Mouse (Mus musculus) neural tube, embryonic 12.5 days (tissue): ENCODE results near the gene Kcnn3. TPM values are rescaled to one million over a fixed set of nuclear protein-coding genes. Genes with fewer than 3 reads are reported as not detected.

Source experiments
- ATAC-seq: fragments of 200-750 bp; cut with Nextera tagmentation; 2 replicates; pipeline ENCODE4 v1.8.0; 2017; ENCODE audit warnings: low read depth, mild to moderate bottlenecking, moderate TSS enrichment, moderate library complexity; ENCODE audit not compliant: low FRiP score
- H3K27ac ChIP-seq: fragments of 300-500 bp; sonication (generic); 2 replicates; pipeline ENCODE4 v1.5.1; 2016
- H3K27me3 ChIP-seq: fragments of 300-500 bp; sonication (generic); replicated peaks from 2 replicates; pipeline ENCODE4 v1.6.1; 2016; ENCODE audit warnings: mild to moderate bottlenecking
- H3K36me3 ChIP-seq: fragments of 300-500 bp; sonication (generic); 2 replicates; pipeline ENCODE4 v1.6.1; 2016; ENCODE audit warnings: mild to moderate bottlenecking
- H3K4me1 ChIP-seq: fragments of 300-500 bp; sonication (generic); 2 replicates; pipeline ENCODE4 v1.6.1; 2016
- H3K4me2 ChIP-seq: fragments of 300-500 bp; sonication (generic); replicated peaks from 2 replicates; pipeline ENCODE4 v1.6.1; 2016; ENCODE audit warnings: mild to moderate bottlenecking
- H3K4me3 ChIP-seq: fragments of 300-500 bp; sonication (generic); 2 replicates; pipeline ENCODE4 v1.5.1; 2016
- H3K9ac ChIP-seq: fragments of 300-500 bp; sonication (generic); 2 replicates; pipeline ENCODE4 v1.6.1; 2016; ENCODE audit warnings: mild to moderate bottlenecking
- H3K9me3 ChIP-seq: fragments of 300-500 bp; sonication (generic); 2 replicates; pipeline ENCODE4 v1.6.1; 2016; ENCODE audit warnings: mild to moderate bottlenecking
- WGBS: fragments of 180-500 bp; shearing (Covaris S2); methylation state at CpG from one replicate; pipeline ENCODE4 v1.1.7; 2016; 5-methylcytosine and 5-hydroxymethylcytosine counted together
- polyA plus RNA-seq: library from polyadenylated mRNA; unstranded; fragments of >200 nt; fragmentation: Nextera tagmentation; extraction: Ambion mirVana; gene quantifications from 2 replicates; pipeline ENCODE4 v1.2.1, GENCODE M21; 2016

Kcnn3 gene
- polyA plus RNA-seq, 1 experiment from 2014 or later, result 3.4 TPM

DNA sequence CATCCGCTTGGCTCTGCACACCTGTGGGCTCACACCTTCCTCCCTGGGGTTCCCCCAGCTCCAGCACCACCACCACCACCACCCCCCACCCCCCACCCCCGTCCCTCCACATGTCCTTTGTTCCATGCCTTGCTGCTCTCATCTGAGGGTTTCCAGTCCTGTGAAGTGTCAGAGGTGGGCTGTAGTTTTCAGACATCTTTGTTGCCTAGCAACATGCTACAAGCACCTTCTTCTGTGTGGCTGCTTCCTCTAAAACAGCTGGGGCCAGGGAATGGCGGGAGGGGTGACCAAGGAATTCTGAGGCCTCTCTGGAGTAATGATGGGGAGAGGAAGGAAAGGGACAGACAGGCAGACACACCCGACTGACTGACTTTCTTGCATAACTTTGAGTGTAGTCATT lies 106.6 kb downstream of the Kcnn3 start:
- Histone ChIP-seq H3K36me3 (no peaks in the 10 kb centered on the region), H3K27me3 (no peaks in the 10 kb centered on the region), H3K9me3 (no peaks in the 10 kb centered on the region), H3K4me2 (no peak overlapping the region), H3K9ac (no peak overlapping the region), H3K4me3 (no peak overlapping the region), H3K27ac (no peak overlapping the region), H3K4me1 (peaks cover 32% of the 10 kb centered on the region)
- 54% methylated on average over 4 of the region's 4 CpGs for WGBS
- ATAC-seq, result no peak

GRCm38 (mm10) chr3:89629811-89630210 lies 109.8 kb downstream of the Kcnn3 start:
- Histone ChIP-seq H3K9ac (no peak overlapping the region), H3K27me3 (no peaks in the 10 kb centered on the region), H3K36me3 (no peaks in the 10 kb centered on the region), H3K27ac (no peak overlapping the region), H3K9me3 (no peaks in the 10 kb centered on the region), H3K4me2 (no peak overlapping the region), H3K4me3 (no peak overlapping the region), H3K4me1 (peaks cover 15% of the 10 kb centered on the region; the same call in 1 of the 2 replicates)
- ATAC-seq, result no peak
- WGBS, result 83% methylated on average over 3 of the region's 3 CpGs

DNA sequence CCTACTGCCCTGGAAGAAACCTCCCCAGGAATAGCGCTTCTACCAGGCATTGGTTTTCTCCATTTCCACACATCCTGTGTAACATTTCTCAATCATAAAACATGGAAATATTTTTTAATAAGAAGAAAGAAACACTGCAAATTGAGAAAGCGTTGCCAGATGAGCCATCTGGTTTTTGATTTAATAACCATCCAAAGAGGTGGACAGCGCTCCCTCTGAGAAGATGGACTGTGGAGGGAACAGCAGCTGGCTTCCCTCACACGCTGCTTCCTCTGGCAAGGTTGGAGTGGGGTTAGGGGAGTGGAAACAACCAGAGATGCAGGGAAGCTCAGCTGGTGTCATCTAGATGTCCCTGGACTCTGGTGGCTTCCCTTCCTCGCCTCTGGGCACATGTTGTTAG lies 111.8 kb downstream of the Kcnn3 start:
- Histone ChIP-seq H3K27ac (no peak overlapping the region), H3K4me2 (no peak overlapping the region), H3K4me1 (0 out of 2 replicates have a peak, but pooled peaks cover 8% of the 10 kb centered on the region), H3K9me3 (no peaks in the 10 kb centered on the region), H3K9ac (no peak overlapping the region), H3K4me3 (no peak overlapping the region), H3K36me3 (no peaks in the 10 kb centered on the region), H3K27me3 (no peaks in the 10 kb centered on the region)
- WGBS, result 86% methylated on average over 5 of the region's 5 CpGs
- ATAC-seq, result no peak

GRCm38 (mm10) chr3:89633531-89633930 lies 113.6 kb downstream of the Kcnn3 start:
- 81% methylated on average over 6 of the region's 6 CpGs for WGBS
- no peak overlapping the region for H3K4me2 ChIP-seq

GRCm38 (mm10) chr3:89633941-89634340 lies 114.0 kb downstream of the Kcnn3 start:
- no peaks in the 10 kb centered on the region for H3K36me3 ChIP-seq
- WGBS, result 91% methylated on average over 6 of the region's 6 CpGs
- no peak overlapping the region for H3K27ac ChIP-seq
- H3K4me3 ChIP-seq, result no peak overlapping the region
- H3K9me3 ChIP-seq, result no peaks in the 10 kb centered on the region
- 0 out of 2 replicates have a peak, but pooled peaks cover 6% of the 10 kb centered on the region for H3K4me1 ChIP-seq
- H3K9ac ChIP-seq, result no peak overlapping the region
- no peak overlapping the region for H3K4me2 ChIP-seq
- ATAC-seq, result no peak
- no peaks in the 10 kb centered on the region for H3K27me3 ChIP-seq

More at GRCm38 (mm10) chr3:89633531-89633930, 113.6 kb downstream of the Kcnn3 start:
- Histone ChIP-seq H3K27ac (no peak overlapping the region), H3K4me3 (no peak overlapping the region), H3K27me3 (no peaks in the 10 kb centered on the region), H3K4me1 (0 out of 2 replicates have a peak, but pooled peaks cover 6% of the 10 kb centered on the region), H3K36me3 (no peaks in the 10 kb centered on the region), H3K9ac (no peak overlapping the region), H3K9me3 (no peaks in the 10 kb centered on the region)
- ATAC-seq, result no peak

DNA sequence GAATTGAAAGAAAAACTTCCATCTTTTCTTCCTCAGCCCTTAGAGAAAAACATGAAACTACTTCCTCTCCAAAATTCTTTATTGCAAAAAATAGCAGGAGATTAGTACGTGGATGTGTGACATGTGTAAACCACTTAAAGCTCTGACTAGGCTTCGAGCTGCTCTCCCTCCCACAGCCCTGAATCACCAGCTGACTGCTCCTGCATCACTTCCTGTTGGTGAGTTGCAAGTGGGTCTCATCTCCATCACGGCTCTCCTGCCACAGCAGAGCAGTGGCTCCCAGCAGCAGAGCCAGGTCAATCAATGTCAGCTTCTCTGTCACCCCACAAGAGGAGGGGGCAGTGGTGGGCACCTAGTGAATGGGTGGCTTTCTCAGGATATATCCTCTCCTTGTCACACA lies 120.8 kb downstream of the Kcnn3 start:
- no peak overlapping the region for H3K27ac ChIP-seq
- H3K27me3 ChIP-seq, result peaks cover 31% of the 10 kb centered on the region
- H3K4me2 ChIP-seq, result no peak overlapping the region
- 67% methylated on average over 3 of the region's 3 CpGs for WGBS
- 0 out of 2 replicates have a peak, but pooled peaks cover 1% of the 10 kb centered on the region for H3K4me1 ChIP-seq
- H3K4me3 ChIP-seq, result no peak overlapping the region
- ATAC-seq, result no peak
- H3K9me3 ChIP-seq, result no peaks in the 10 kb centered on the region
- H3K36me3 ChIP-seq, result no peaks in the 10 kb centered on the region
- H3K9ac ChIP-seq, result no peak overlapping the region

DNA sequence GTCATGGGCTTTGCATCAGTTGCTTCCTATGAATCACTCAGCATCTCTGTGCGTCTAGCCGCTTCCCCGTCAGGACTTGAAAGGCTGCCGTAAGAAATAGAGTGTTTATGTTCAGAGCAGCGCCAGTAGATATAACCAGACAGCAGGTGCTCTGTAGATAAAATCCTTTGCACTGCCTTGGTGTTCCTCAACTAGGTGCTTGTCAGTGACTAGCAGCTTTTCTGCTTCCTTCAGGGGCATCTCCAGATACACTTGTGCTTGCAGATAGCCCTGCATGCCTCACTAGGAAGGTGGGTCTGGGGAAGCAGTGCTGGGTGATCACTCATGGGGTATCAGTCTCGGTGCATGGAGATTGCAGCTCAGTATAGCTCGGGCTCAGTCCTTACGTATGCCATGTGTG lies 123.4 kb downstream of the Kcnn3 start:
- peaks cover 27% of the 10 kb centered on the region for H3K4me1 ChIP-seq
- peaks cover 35% of the 10 kb centered on the region for H3K27me3 ChIP-seq
- H3K4me2 ChIP-seq, result no peak overlapping the region
- ATAC-seq, result no peak
- no peaks in the 10 kb centered on the region for H3K9me3 ChIP-seq
- no peak overlapping the region for H3K27ac ChIP-seq
- H3K9ac ChIP-seq, result no peak overlapping the region
- H3K4me3 ChIP-seq, result no peak overlapping the region
- WGBS, result 76% methylated on average over 8 of the region's 8 CpGs
- no peaks in the 10 kb centered on the region for H3K36me3 ChIP-seq

DNA sequence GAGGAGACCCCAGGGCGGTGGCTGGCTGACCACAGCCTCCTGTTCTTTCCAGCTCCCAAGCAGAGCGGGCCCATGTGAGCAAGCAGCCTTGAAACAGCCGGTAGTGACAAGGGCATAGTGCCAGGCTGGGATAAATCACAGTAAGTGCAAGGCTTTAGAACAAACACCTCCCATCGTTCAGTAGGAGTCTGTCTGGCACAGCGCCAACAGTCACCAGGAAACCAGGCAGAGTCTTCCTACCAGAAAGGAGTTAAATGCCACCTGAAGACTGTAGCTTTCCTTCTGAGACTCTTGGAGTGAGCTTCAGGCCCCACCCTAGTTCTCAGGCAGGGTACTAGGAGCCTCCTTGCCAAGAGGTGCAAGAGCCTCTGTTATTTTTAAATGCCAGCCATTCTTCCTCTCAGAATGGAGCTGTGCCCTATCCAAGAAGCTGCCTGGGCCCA lies 126.9 kb downstream of the Kcnn3 start:
- Histone ChIP-seq H3K36me3 (no peaks in the 10 kb centered on the region), H3K9me3 (no peaks in the 10 kb centered on the region), H3K4me3 (no peak overlapping the region), H3K4me1 (peaks cover 27% of the 10 kb centered on the region), H3K27me3 (peaks cover 54% of the 10 kb centered on the region), H3K9ac (no peak overlapping the region), H3K27ac (peak overlapping the region; percentile 44), H3K4me2 (peak overlapping the region; percentile 12; the same call in 1 of the 2 replicates)
- 31% methylated on average over 5 of the region's 5 CpGs for WGBS
- ATAC-seq, result peak; percentile 74

DNA sequence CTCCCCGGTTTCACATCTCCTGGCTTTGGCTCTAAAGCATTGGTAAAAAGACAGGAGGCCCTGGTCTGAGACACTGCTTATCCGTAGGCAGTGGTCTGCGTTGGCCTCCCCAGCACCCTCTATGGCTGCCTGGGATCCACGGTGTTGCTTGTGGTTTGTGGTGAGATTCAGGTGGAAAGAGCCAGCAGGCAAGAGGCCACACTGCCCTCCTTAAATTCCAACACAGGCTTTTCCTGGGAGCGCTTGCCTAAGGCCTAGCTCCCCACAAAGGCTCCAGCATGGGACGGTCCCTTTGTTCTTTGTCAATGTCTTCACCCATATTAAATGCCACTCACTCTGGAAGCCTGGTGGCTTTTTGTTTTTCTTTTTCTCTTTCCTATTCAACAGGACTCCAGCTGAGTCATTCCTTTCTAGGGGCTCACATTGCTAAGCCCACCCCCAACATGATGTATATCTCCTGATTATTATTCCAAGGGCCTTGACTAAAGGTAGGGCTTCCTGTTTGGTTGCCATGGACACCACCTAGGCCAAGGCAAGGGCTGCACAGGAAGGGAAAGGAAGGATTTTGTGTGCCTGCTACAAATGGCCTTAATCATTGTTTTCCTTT lies 127.4 kb downstream of the Kcnn3 start:
- H3K27ac ChIP-seq, result peak overlapping the region; percentile 44
- H3K9me3 ChIP-seq, result no peaks in the 10 kb centered on the region
- H3K27me3 ChIP-seq, result peaks cover 51% of the 10 kb centered on the region
- H3K4me2 ChIP-seq, result peak overlapping the region; percentile 12; the same call in 1 of the 2 replicates
- 26% methylated on average over 6 of the region's 6 CpGs for WGBS
- no peaks in the 10 kb centered on the region for H3K36me3 ChIP-seq
- peak; percentile 92 for ATAC-seq
- no peak overlapping the region for H3K9ac ChIP-seq
- peaks cover 30% of the 10 kb centered on the region for H3K4me1 ChIP-seq
- no peak overlapping the region for H3K4me3 ChIP-seq

DNA sequence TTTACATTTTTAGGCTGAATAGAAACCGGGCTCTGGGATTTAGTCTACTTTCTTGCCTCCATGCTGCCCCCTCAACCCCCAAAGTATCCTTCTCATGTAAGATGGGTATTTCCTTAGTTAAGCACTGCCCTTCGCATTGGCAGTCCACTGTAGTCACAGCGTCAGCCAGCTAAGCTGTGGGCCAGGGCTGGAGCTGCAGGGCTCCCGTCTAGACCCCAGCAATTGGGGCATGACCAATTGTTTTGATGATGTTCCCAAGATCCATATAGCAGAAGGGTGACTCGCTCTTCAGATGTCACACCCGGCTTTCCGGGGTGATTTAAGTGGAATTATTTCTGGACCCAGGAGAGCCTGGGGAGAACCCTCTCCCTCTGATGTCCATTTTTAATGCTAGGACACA lies 129.9 kb downstream of the Kcnn3 start:
- 68% methylated on average over 7 of the region's 7 CpGs for WGBS
- H3K9ac ChIP-seq, result no peak overlapping the region
- ATAC-seq, result no peak
- H3K4me3 ChIP-seq, result no peak overlapping the region
- H3K4me1 ChIP-seq, result peaks cover 46% of the 10 kb centered on the region
- H3K27me3 ChIP-seq, result peaks cover 36% of the 10 kb centered on the region
- H3K36me3 ChIP-seq, result no peaks in the 10 kb centered on the region
- no peaks in the 10 kb centered on the region for H3K9me3 ChIP-seq
- H3K27ac ChIP-seq, result no peak overlapping the region
- no peak overlapping the region for H3K4me2 ChIP-seq

GRCm38 (mm10) chr3:89653231-89653954 lies 133.4 kb downstream of the Kcnn3 start:
- no peak overlapping the region for H3K27ac ChIP-seq
- peaks cover 19% of the 10 kb centered on the region for H3K4me1 ChIP-seq
- WGBS, result 31% methylated on average over 12 of the region's 12 CpGs
- peak; percentile 55 for ATAC-seq
- no peak overlapping the region for H3K4me2 ChIP-seq
- no peak overlapping the region for H3K4me3 ChIP-seq
- no peaks in the 10 kb centered on the region for H3K9me3 ChIP-seq
- H3K9ac ChIP-seq, result no peak overlapping the region
- H3K27me3 ChIP-seq, result peaks cover 23% of the 10 kb centered on the region
- H3K36me3 ChIP-seq, result no peaks in the 10 kb centered on the region

GRCm38 (mm10) chr3:89657092-89657491 lies 137.1 kb downstream of the Kcnn3 start:
- Histone ChIP-seq H3K9ac (no peak overlapping the region), H3K4me2 (no peak overlapping the region), H3K36me3 (no peaks in the 10 kb centered on the region), H3K27ac (no peak overlapping the region), H3K9me3 (no peaks in the 10 kb centered on the region), H3K4me1 (peaks cover 18% of the 10 kb centered on the region), H3K4me3 (no peak overlapping the region), H3K27me3 (no peaks in the 10 kb centered on the region; the same call in 1 of the 2 replicates)
- 91% methylated on average over 5 of the region's 5 CpGs for WGBS
- no peak for ATAC-seq
